Mouse (Mus musculus): ENCODE measurements around the gene 6430548M08Rik. TPM values are rescaled to one million over a fixed set of nuclear protein-coding genes. Genes with fewer than 3 reads are reported as not detected.

6430548M08Rik gene
- polyA plus RNA-seq, 1 experiment from 2014 or later, result 2.8 TPM

GRCm38 (mm10) chr8:120075347-120075746 lies 38.6 kb upstream of the 6430548M08Rik start:
- H3K9me3 ChIP-seq (replicated peaks; ENCODE audit: control insufficient read depth, low read length), result no peaks in the 10 kb centered on the region
- no peak overlapping the region for H3K9ac ChIP-seq (replicated peaks; ENCODE audit: low read length)
- no peak overlapping the region for H3K4me2 ChIP-seq (ENCODE audit: low read depth, low read length)
- peaks cover 2% of the 10 kb centered on the region; the same call in 1 of the 2 replicates for H3K4me1 ChIP-seq (ENCODE audit: control insufficient read depth, insufficient read depth, low read length)
- ATAC-seq (replicated peaks; ENCODE audit: insufficient number of reproducible peaks, low FRiP score, low TSS enrichment, low read depth), result no peak
- H3K27ac ChIP-seq (replicated peaks; ENCODE audit: low read depth, low read length), result no peak overlapping the region
- no peaks in the 10 kb centered on the region for H3K36me3 ChIP-seq (replicated peaks; ENCODE audit: control insufficient read depth, insufficient read depth, low read depth, low read length)
- no peak overlapping the region for H3K4me3 ChIP-seq (ENCODE audit: low read depth, low read length)
- no peak for DNase-seq (ENCODE audit: low spot score)
- 48% methylated on average over 6 of the region's 6 CpGs for WGBS
- H3K27me3 ChIP-seq (ENCODE audit: control insufficient read depth, insufficient read depth, low read length), result no peaks in the 10 kb centered on the region; the same call in 1 of the 2 replicates

- ATAC-seq (replicated peaks; ENCODE audit: insufficient number of reproducible peaks, low FRiP score, low TSS enrichment, low read depth), result no peak
These were observed 35.9 kb upstream of the 6430548M08Rik start for GRCm38 (mm10) chr8:120078080-120078479.

GRCm38 (mm10) chr8:120079361-120079760 lies 34.6 kb upstream of the 6430548M08Rik start:
- Histone ChIP-seq H3K27me3 (ENCODE audit: control insufficient read depth, insufficient read depth, low read length) (no peaks in the 10 kb centered on the region), H3K36me3 (replicated peaks; ENCODE audit: control insufficient read depth, insufficient read depth, low read depth, low read length) (no peaks in the 10 kb centered on the region; the same call in none of the 2 replicates), H3K9me3 (replicated peaks; ENCODE audit: control insufficient read depth, low read length) (no peaks in the 10 kb centered on the region), H3K4me3 (ENCODE audit: low read depth, low read length) (no peak overlapping the region), H3K9ac (replicated peaks; ENCODE audit: low read length) (no peak overlapping the region), H3K27ac (replicated peaks; ENCODE audit: low read depth, low read length) (no peak overlapping the region), H3K4me2 (ENCODE audit: low read depth, low read length) (no peak overlapping the region), H3K4me1 (ENCODE audit: control insufficient read depth, insufficient read depth, low read length) (no peaks in the 10 kb centered on the region)
- ATAC-seq (replicated peaks; ENCODE audit: insufficient number of reproducible peaks, low FRiP score, low TSS enrichment, low read depth) (no peak), DNase-seq (ENCODE audit: low spot score) (no peak)
- 53% methylated on average over 5 of the region's 5 CpGs for WGBS

More at GRCm38 (mm10) chr8:120078080-120078479, 35.9 kb upstream of the 6430548M08Rik start:
- H3K4me3 ChIP-seq (ENCODE audit: low read depth, low read length), result no peak overlapping the region
- H3K36me3 ChIP-seq (replicated peaks; ENCODE audit: control insufficient read depth, insufficient read depth, low read depth, low read length), result no peaks in the 10 kb centered on the region; the same call in none of the 2 replicates
- 15% methylated on average over 10 of the region's 10 CpGs for WGBS
- H3K27me3 ChIP-seq (ENCODE audit: control insufficient read depth, insufficient read depth, low read length), result no peaks in the 10 kb centered on the region
- H3K9ac ChIP-seq (replicated peaks; ENCODE audit: low read length), result no peak overlapping the region; the same call in 1 of the 2 replicates
- no peak overlapping the region for H3K4me2 ChIP-seq (ENCODE audit: low read depth, low read length)
- H3K27ac ChIP-seq (replicated peaks; ENCODE audit: low read depth, low read length), result no peak overlapping the region
- no peaks in the 10 kb centered on the region for H3K4me1 ChIP-seq (ENCODE audit: control insufficient read depth, insufficient read depth, low read length)
- H3K9me3 ChIP-seq (replicated peaks; ENCODE audit: control insufficient read depth, low read length), result no peaks in the 10 kb centered on the region
- DNase-seq (ENCODE audit: low spot score), result peak; percentile 88

GRCm38 (mm10) chr8:120083261-120083660 lies 30.7 kb upstream of the 6430548M08Rik start:
- no peak for ATAC-seq (replicated peaks; ENCODE audit: insufficient number of reproducible peaks, low FRiP score, low TSS enrichment, low read depth)
- Histone ChIP-seq H3K4me3 (ENCODE audit: low read depth, low read length) (no peak overlapping the region), H3K27ac (replicated peaks; ENCODE audit: low read depth, low read length) (no peak overlapping the region), H3K36me3 (replicated peaks; ENCODE audit: control insufficient read depth, insufficient read depth, low read depth, low read length) (peaks cover 6% of the 10 kb centered on the region), H3K9ac (replicated peaks; ENCODE audit: low read length) (no peak overlapping the region), H3K4me1 (ENCODE audit: control insufficient read depth, insufficient read depth, low read length) (no peaks in the 10 kb centered on the region), H3K4me2 (ENCODE audit: low read depth, low read length) (no peak overlapping the region), H3K27me3 (ENCODE audit: control insufficient read depth, insufficient read depth, low read length) (no peaks in the 10 kb centered on the region), H3K9me3 (replicated peaks; ENCODE audit: control insufficient read depth, low read length) (no peaks in the 10 kb centered on the region)
- 95% methylated on average over 8 of the region's 8 CpGs for WGBS
- no peak for DNase-seq (ENCODE audit: low spot score)

- Histone ChIP-seq H3K9ac (replicated peaks; ENCODE audit: low read length) (no peak overlapping the region), H3K27me3 (ENCODE audit: control insufficient read depth, insufficient read depth, low read length) (no peaks in the 10 kb centered on the region), H3K4me3 (ENCODE audit: low read depth, low read length) (no peak overlapping the region), H3K36me3 (replicated peaks; ENCODE audit: control insufficient read depth, insufficient read depth, low read depth, low read length) (peaks cover 6% of the 10 kb centered on the region), H3K4me2 (ENCODE audit: low read depth, low read length) (no peak overlapping the region), H3K27ac (replicated peaks; ENCODE audit: low read depth, low read length) (no peak overlapping the region), H3K4me1 (ENCODE audit: control insufficient read depth, insufficient read depth, low read length) (no peaks in the 10 kb centered on the region), H3K9me3 (replicated peaks; ENCODE audit: control insufficient read depth, low read length) (no peaks in the 10 kb centered on the region)
- ATAC-seq (replicated peaks; ENCODE audit: insufficient number of reproducible peaks, low FRiP score, low TSS enrichment, low read depth) (no peak), DNase-seq (ENCODE audit: low spot score) (no peak)
- 89% methylated on average over 8 of the region's 8 CpGs for WGBS
These were observed 29.2 kb upstream of the 6430548M08Rik start for GRCm38 (mm10) chr8:120084783-120085182.

- no peak for DNase-seq (ENCODE audit: low spot score)
- Histone ChIP-seq H3K27ac (replicated peaks; ENCODE audit: low read depth, low read length) (no peak overlapping the region), H3K4me2 (ENCODE audit: low read depth, low read length) (no peak overlapping the region), H3K9me3 (replicated peaks; ENCODE audit: control insufficient read depth, low read length) (no peaks in the 10 kb centered on the region), H3K9ac (replicated peaks; ENCODE audit: low read length) (no peak overlapping the region), H3K4me1 (ENCODE audit: control insufficient read depth, insufficient read depth, low read length) (no peaks in the 10 kb centered on the region), H3K4me3 (ENCODE audit: low read depth, low read length) (no peak overlapping the region), H3K27me3 (ENCODE audit: control insufficient read depth, insufficient read depth, low read length) (no peaks in the 10 kb centered on the region), H3K36me3 (replicated peaks; ENCODE audit: control insufficient read depth, insufficient read depth, low read depth, low read length) (peaks cover 9% of the 10 kb centered on the region)
- WGBS, result 81% methylated on average over 7 of the region's 7 CpGs
- no peak for ATAC-seq (replicated peaks; ENCODE audit: insufficient number of reproducible peaks, low FRiP score, low TSS enrichment, low read depth)
These were observed 24.4 kb upstream of the 6430548M08Rik start for GRCm38 (mm10) chr8:120089511-120089910.

- Histone ChIP-seq H3K4me2 (ENCODE audit: low read depth, low read length) (no peak overlapping the region), H3K4me3 (ENCODE audit: low read depth, low read length) (no peak overlapping the region), H3K36me3 (replicated peaks; ENCODE audit: control insufficient read depth, insufficient read depth, low read depth, low read length) (peaks cover 3% of the 10 kb centered on the region; the same call in 1 of the 2 replicates), H3K4me1 (ENCODE audit: control insufficient read depth, insufficient read depth, low read length) (no peaks in the 10 kb centered on the region), H3K9me3 (replicated peaks; ENCODE audit: control insufficient read depth, low read length) (no peaks in the 10 kb centered on the region), H3K9ac (replicated peaks; ENCODE audit: low read length) (no peak overlapping the region), H3K27me3 (ENCODE audit: control insufficient read depth, insufficient read depth, low read length) (no peaks in the 10 kb centered on the region), H3K27ac (replicated peaks; ENCODE audit: low read depth, low read length) (no peak overlapping the region)
- ATAC-seq (replicated peaks; ENCODE audit: insufficient number of reproducible peaks, low FRiP score, low TSS enrichment, low read depth) (no peak), DNase-seq (ENCODE audit: low spot score) (no peak)
- 88% methylated on average over 3 of the region's 3 CpGs for WGBS
These were observed 22.9 kb upstream of the 6430548M08Rik start for GRCm38 (mm10) chr8:120091032-120091431.

- DNase-seq (ENCODE audit: low spot score) (no peak), ATAC-seq (replicated peaks; ENCODE audit: insufficient number of reproducible peaks, low FRiP score, low TSS enrichment, low read depth) (no peak)
- H3K4me1 ChIP-seq (ENCODE audit: control insufficient read depth, insufficient read depth, low read length), result no peaks in the 10 kb centered on the region
- no peak overlapping the region for H3K27ac ChIP-seq (replicated peaks; ENCODE audit: low read depth, low read length)
- no peaks in the 10 kb centered on the region for H3K27me3 ChIP-seq (ENCODE audit: control insufficient read depth, insufficient read depth, low read length)
- WGBS, result 95% methylated on average over 3 of the region's 3 CpGs
- H3K9me3 ChIP-seq (replicated peaks; ENCODE audit: control insufficient read depth, low read length), result no peaks in the 10 kb centered on the region
- H3K36me3 ChIP-seq (replicated peaks; ENCODE audit: control insufficient read depth, insufficient read depth, low read depth, low read length), result peaks cover 3% of the 10 kb centered on the region; the same call in 1 of the 2 replicates
- H3K4me3 ChIP-seq (ENCODE audit: low read depth, low read length), result no peak overlapping the region
- no peak overlapping the region for H3K4me2 ChIP-seq (ENCODE audit: low read depth, low read length)
- no peak overlapping the region for H3K9ac ChIP-seq (replicated peaks; ENCODE audit: low read length)
These were observed 20.8 kb upstream of the 6430548M08Rik start for GRCm38 (mm10) chr8:120093103-120093502.

Measured in embryonic facial prominence, embryonic 11.5 days (tissue).